Mouse (Mus musculus): ENCODE measurements at regions not wholly inside any gene's neighbourhood (a gene's known extent, or its start where the extent isn't known, plus 50 kb on each side); places are given as distances from the start of the nearest gene placed in this dataset.

- ATAC-seq, result no peak
- no peak overlapping the region for H3K4me3 ChIP-seq (ENCODE audit: low read depth, low read length)
- H3K27me3 ChIP-seq (ENCODE audit: control insufficient read depth, insufficient read depth, low read depth, low read length), result no peaks in the 10 kb centered on the region; the same call in 1 of the 2 replicates
- H3K4me1 ChIP-seq (ENCODE audit: control insufficient read depth, insufficient read depth, low read length), result no peaks in the 10 kb centered on the region
- H3K36me3 ChIP-seq (ENCODE audit: control insufficient read depth, insufficient read depth, low read length), result no peaks in the 10 kb centered on the region
- no peaks in the 10 kb centered on the region for H3K9me3 ChIP-seq (replicated peaks; ENCODE audit: control insufficient read depth, low read length, poor library complexity, severe bottlenecking)
- H3K4me2 ChIP-seq (ENCODE audit: low read length), result no peak overlapping the region
- H3K27ac ChIP-seq (ENCODE audit: low read length), result no peak overlapping the region
- WGBS, result 83% methylated on average over 14 of the region's 14 CpGs
- no peak overlapping the region for H3K9ac ChIP-seq (ENCODE audit: low read depth, low read length)
These were observed 96.2 kb upstream of the 3110018I06Rik start for GRCm38 (mm10) chr12:107392050-107392795.

DNA sequence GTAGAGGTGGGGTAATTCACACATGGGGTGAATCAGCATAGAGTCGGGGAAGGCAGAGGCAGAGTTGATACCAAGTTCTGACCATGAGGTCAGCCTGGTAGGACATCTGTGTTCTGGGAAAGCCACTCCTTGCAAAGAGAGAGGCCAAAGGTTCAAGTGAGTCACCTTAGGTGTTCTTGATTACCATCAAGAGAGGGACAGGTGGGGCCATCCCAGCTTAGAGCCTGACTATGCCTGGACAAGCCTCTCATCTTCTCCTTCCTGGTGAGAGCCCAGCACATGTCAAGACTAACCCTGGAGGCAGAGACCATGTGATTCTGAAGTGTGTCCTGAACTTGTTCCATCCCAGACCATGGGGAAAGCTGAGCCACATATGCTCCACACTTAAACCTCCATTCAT lies 94.0 kb upstream of the 3110018I06Rik start:
- Histone ChIP-seq H3K36me3 (ENCODE audit: control insufficient read depth, insufficient read depth, low read length) (no peaks in the 10 kb centered on the region), H3K4me1 (ENCODE audit: control insufficient read depth, insufficient read depth, low read length) (no peaks in the 10 kb centered on the region), H3K4me3 (ENCODE audit: low read depth, low read length) (no peak overlapping the region), H3K9ac (ENCODE audit: low read depth, low read length) (no peak overlapping the region), H3K9me3 (replicated peaks; ENCODE audit: control insufficient read depth, low read length, poor library complexity, severe bottlenecking) (no peaks in the 10 kb centered on the region), H3K4me2 (ENCODE audit: low read length) (no peak overlapping the region), H3K27ac (ENCODE audit: low read length) (no peak overlapping the region), H3K27me3 (ENCODE audit: control insufficient read depth, insufficient read depth, low read depth, low read length) (no peaks in the 10 kb centered on the region; the same call in 1 of the 2 replicates)
- WGBS, result 89% methylated on average over 1 of the region's 1 CpGs
- no peak for ATAC-seq

GRCm38 (mm10) chr12:107404821-107405220 lies 83.6 kb upstream of the 3110018I06Rik start:
- 76% methylated on average over 10 of the region's 10 CpGs for WGBS
- no peaks in the 10 kb centered on the region for H3K36me3 ChIP-seq (ENCODE audit: control insufficient read depth, insufficient read depth, low read length)
- H3K4me3 ChIP-seq (ENCODE audit: low read depth, low read length), result no peak overlapping the region
- no peak overlapping the region for H3K9ac ChIP-seq (ENCODE audit: low read depth, low read length)
- no peak overlapping the region for H3K4me2 ChIP-seq (ENCODE audit: low read length)
- no peak for ATAC-seq
- H3K4me1 ChIP-seq (ENCODE audit: control insufficient read depth, insufficient read depth, low read length), result no peaks in the 10 kb centered on the region
- H3K27ac ChIP-seq (ENCODE audit: low read length), result no peak overlapping the region
- no peaks in the 10 kb centered on the region for H3K27me3 ChIP-seq (ENCODE audit: control insufficient read depth, insufficient read depth, low read depth, low read length)
- H3K9me3 ChIP-seq (replicated peaks; ENCODE audit: control insufficient read depth, low read length, poor library complexity, severe bottlenecking), result no peaks in the 10 kb centered on the region

GRCm38 (mm10) chr12:107423923-107424322 lies 64.5 kb upstream of the 3110018I06Rik start:
- no peaks in the 10 kb centered on the region for H3K9me3 ChIP-seq (replicated peaks; ENCODE audit: control insufficient read depth, low read length, poor library complexity, severe bottlenecking)
- no peak overlapping the region for H3K4me3 ChIP-seq (ENCODE audit: low read depth, low read length)
- no peak overlapping the region for H3K4me2 ChIP-seq (ENCODE audit: low read length)
- WGBS, result 88% methylated on average over 7 of the region's 7 CpGs
- H3K27me3 ChIP-seq (ENCODE audit: control insufficient read depth, insufficient read depth, low read depth, low read length), result no peaks in the 10 kb centered on the region
- H3K4me1 ChIP-seq (ENCODE audit: control insufficient read depth, insufficient read depth, low read length), result no peaks in the 10 kb centered on the region
- H3K27ac ChIP-seq (ENCODE audit: low read length), result no peak overlapping the region
- H3K36me3 ChIP-seq (ENCODE audit: control insufficient read depth, insufficient read depth, low read length), result no peaks in the 10 kb centered on the region
- no peak for ATAC-seq
- H3K9ac ChIP-seq (ENCODE audit: low read depth, low read length), result no peak overlapping the region

- 64% methylated on average over 4 of the region's 4 CpGs for WGBS
- no peaks in the 10 kb centered on the region for H3K4me1 ChIP-seq (ENCODE audit: control insufficient read depth, insufficient read depth, low read length)
- H3K36me3 ChIP-seq (ENCODE audit: control insufficient read depth, insufficient read depth, low read length), result no peaks in the 10 kb centered on the region
- no peaks in the 10 kb centered on the region for H3K9me3 ChIP-seq (replicated peaks; ENCODE audit: control insufficient read depth, low read length, poor library complexity, severe bottlenecking)
- no peak overlapping the region for H3K4me3 ChIP-seq (ENCODE audit: low read depth, low read length)
- ATAC-seq, result no peak
- H3K4me2 ChIP-seq (ENCODE audit: low read length), result no peak overlapping the region
- H3K9ac ChIP-seq (ENCODE audit: low read depth, low read length), result no peak overlapping the region
- no peaks in the 10 kb centered on the region for H3K27me3 ChIP-seq (ENCODE audit: control insufficient read depth, insufficient read depth, low read depth, low read length)
- no peak overlapping the region for H3K27ac ChIP-seq (ENCODE audit: low read length)
These were observed 49.9 kb upstream of the 3110018I06Rik start for GRCm38 (mm10) chr12:107438506-107438905.

All from midbrain, embryonic 16.5 days (tissue).